Mouse (Mus musculus) intestine, postnatal 0 days (tissue): ENCODE results near the gene Trp63. TPM values are rescaled to one million over a fixed set of nuclear protein-coding genes. Genes with fewer than 3 reads are reported as not detected.

Source experiments
- ATAC-seq: fragments of 200-750 bp; cut with Nextera tagmentation; 2 replicates; pipeline ENCODE4 v1.8.0; 2017; ENCODE audit warnings: mild to moderate bottlenecking, moderate TSS enrichment, moderate library complexity
- H3K27ac ChIP-seq: fragments of 300-500 bp; sonication (generic); 2 replicates; pipeline ENCODE4 v1.5.1; 2014; ENCODE audit warnings: mild to moderate bottlenecking, low read depth, low read length, moderate library complexity
- H3K27me3 ChIP-seq: fragments of 300-500 bp; sonication (generic); replicated peaks from 2 replicates; pipeline ENCODE4 v1.6.1; 2014; ENCODE audit warnings: low read length, mixed read lengths; ENCODE audit not compliant: control insufficient read depth, insufficient read depth
- H3K36me3 ChIP-seq: fragments of 300-500 bp; sonication (generic); 2 replicates; pipeline ENCODE4 v1.6.1; 2014; ENCODE audit warnings: mild to moderate bottlenecking, moderate library complexity; ENCODE audit not compliant: control insufficient read depth, insufficient read depth
- H3K4me1 ChIP-seq: fragments of 300-500 bp; sonication (generic); replicated peaks from 2 replicates; pipeline ENCODE4 v1.6.1; 2014; ENCODE audit warnings: antibody characterized with exemption, low read length, mixed read lengths; ENCODE audit not compliant: control insufficient read depth, insufficient read depth
- H3K4me2 ChIP-seq: fragments of 300-500 bp; sonication (generic); replicated peaks from 2 replicates; pipeline ENCODE4 v1.6.1; 2014; ENCODE audit warnings: low read depth, mild to moderate bottlenecking, moderate library complexity
- H3K4me3 ChIP-seq: fragments of 300-500 bp; sonication (generic); 2 replicates; pipeline ENCODE4 v1.5.1; 2014; ENCODE audit warnings: low read depth, low read length
- H3K9ac ChIP-seq: fragments of 300-500 bp; sonication (generic); 2 replicates; pipeline ENCODE4 v1.6.1; 2014; ENCODE audit warnings: mild to moderate bottlenecking, low read depth, low read length
- H3K9me3 ChIP-seq: fragments of 300-500 bp; sonication (generic); 2 replicates; pipeline ENCODE4 v1.6.1; 2016; ENCODE audit warnings: mixed run types; ENCODE audit not compliant: control insufficient read depth
- CTCF ChIP-seq: sonication (generic); IDR thresholded peaks from 2 replicates; pipeline ENCODE4 v1.5.1; 2016; ENCODE audit warnings: low read depth, mild to moderate bottlenecking, control low read depth, antibody characterized with exemption, moderate library complexity
- WGBS: fragments of 180-500 bp; shearing (Covaris S2); extraction: QIAGEN DNeasy Blood & Tissue Kit; methylation state at CpG from one replicate; pipeline ENCODE4 v1.1.7; 2014; 5-methylcytosine and 5-hydroxymethylcytosine counted together
- polyA plus RNA-seq: library from polyadenylated mRNA; unstranded; fragments of >200 nt; fragmentation: Nextera tagmentation; extraction: Ambion mirVana; gene quantifications from 2 replicates; pipeline ENCODE4 v1.2.1, GENCODE M21; 2015

Gene Trp63
- polyA plus RNA-seq, 1 experiment from 2014 or later = 0.04 TPM

DNA sequence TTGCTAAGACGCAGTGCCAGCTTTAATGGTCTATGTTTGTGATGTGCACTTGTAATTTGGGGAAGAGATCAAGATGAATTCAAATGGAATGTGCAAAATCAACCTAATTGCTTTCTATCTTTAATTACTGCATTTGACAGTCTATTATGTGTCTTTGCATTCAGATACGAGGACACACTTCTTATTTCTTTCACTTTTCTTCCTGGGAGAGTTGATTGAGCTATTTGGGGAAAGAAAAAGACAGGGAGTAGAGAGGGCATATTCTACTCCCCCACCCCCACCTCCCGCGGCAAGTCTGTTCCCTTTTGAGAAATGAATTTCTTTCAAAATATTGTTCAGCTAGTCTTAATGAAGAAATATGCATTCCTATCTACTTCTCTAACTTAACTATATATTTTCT, 149.0 kb downstream of the Trp63 start:
- H3K27me3 ChIP-seq = no peaks in the 10 kb centered on the region
- no peak for TF ChIP-seq CTCF
- H3K4me1 ChIP-seq = no peaks in the 10 kb centered on the region
- H3K9me3 ChIP-seq = no peaks in the 10 kb centered on the region
- no peak overlapping the region for H3K4me3 ChIP-seq
- H3K4me2 ChIP-seq = no peak overlapping the region
- 85% methylated on average over 4 of the region's 4 CpGs for WGBS
- ATAC-seq = no peak
- no peaks in the 10 kb centered on the region for H3K36me3 ChIP-seq
- no peak overlapping the region for H3K9ac ChIP-seq
- H3K27ac ChIP-seq = no peak overlapping the region

DNA sequence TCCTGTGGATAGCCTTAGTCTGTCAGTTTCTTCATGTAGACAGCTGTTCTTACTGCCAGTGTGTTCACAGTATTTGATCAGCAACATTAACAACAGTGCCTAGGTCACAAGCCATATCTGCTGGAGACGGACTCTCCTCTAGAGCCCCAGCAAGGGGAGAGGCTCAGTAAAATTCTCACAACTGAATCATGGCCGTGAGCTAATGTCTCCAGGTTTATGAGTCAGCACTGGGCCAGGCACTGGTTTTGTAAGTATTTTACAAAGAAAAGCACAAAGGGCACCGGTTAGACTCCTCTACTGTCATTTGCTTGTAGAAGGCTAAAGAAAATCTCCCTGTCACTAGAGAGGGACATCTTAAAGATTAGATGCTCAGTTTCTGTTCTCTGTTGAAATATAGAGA, 151.7 kb downstream of the Trp63 start:
- TF ChIP-seq CTCF = no peak
- Histone ChIP-seq H3K9me3 (no peaks in the 10 kb centered on the region), H3K27ac (no peak overlapping the region), H3K36me3 (no peaks in the 10 kb centered on the region), H3K4me1 (no peaks in the 10 kb centered on the region), H3K9ac (no peak overlapping the region), H3K4me3 (no peak overlapping the region), H3K27me3 (no peaks in the 10 kb centered on the region), H3K4me2 (no peak overlapping the region)
- WGBS = 50% methylated on average over 3 of the region's 3 CpGs
- no peak for ATAC-seq

DNA sequence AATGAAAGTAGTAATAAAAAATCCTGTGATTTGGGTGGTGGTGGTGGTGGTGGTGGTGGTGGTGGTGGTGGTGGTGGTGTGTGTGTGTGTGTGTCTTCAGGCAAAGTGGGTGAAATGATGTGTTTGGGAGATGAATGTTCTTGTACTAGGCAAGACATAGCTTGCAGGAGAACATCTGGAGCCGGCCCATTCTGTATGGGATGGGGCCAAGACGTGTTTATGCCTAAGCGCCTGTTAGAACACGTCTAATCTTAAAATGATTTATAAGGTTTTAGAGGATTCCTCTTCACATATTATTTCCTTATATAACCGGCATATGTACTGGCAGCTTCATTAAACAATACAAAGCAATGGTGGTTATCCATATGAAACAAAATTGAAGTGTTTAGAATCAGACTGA, 152.2 kb downstream of the Trp63 start:
- Histone ChIP-seq H3K9ac (no peak overlapping the region), H3K36me3 (no peaks in the 10 kb centered on the region), H3K27me3 (no peaks in the 10 kb centered on the region), H3K4me1 (no peaks in the 10 kb centered on the region), H3K4me2 (no peak overlapping the region), H3K9me3 (no peaks in the 10 kb centered on the region), H3K27ac (no peak overlapping the region), H3K4me3 (no peak overlapping the region)
- ATAC-seq = no peak
- no peak for TF ChIP-seq CTCF
- 69% methylated on average over 5 of the region's 5 CpGs for WGBS

DNA sequence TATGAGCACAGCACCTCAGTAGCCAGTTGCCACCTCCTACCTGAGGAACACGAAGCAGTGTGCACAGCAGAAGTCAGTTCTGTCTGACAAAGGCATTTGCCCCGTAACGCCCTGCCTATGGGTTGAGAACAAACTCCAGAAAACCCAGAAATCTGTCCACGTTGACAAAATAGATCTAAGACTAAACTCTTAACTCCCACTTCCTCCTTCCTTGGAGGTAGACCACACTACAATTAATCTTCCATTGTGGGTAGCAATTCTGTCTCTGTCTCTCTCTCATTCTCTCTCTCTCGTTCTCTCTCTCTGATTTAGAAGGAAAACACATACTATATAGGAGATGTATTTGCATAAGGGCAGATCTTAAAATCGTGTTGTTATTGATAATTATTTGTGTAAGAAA, 159.4 kb downstream of the Trp63 start:
- Histone ChIP-seq H3K27me3 (no peaks in the 10 kb centered on the region), H3K27ac (no peak overlapping the region), H3K36me3 (no peaks in the 10 kb centered on the region), H3K4me2 (no peak overlapping the region), H3K4me3 (no peak overlapping the region), H3K4me1 (no peaks in the 10 kb centered on the region), H3K9me3 (no peaks in the 10 kb centered on the region), H3K9ac (no peak overlapping the region)
- WGBS = 71% methylated on average over 6 of the region's 6 CpGs
- TF ChIP-seq CTCF = no peak
- no peak for ATAC-seq

GRCm38 (mm10) chr16:25843625-25844024, 160.1 kb downstream of the Trp63 start:
- Histone ChIP-seq H3K9ac (no peak overlapping the region), H3K36me3 (no peaks in the 10 kb centered on the region), H3K4me2 (no peak overlapping the region), H3K27ac (no peak overlapping the region), H3K4me3 (no peak overlapping the region), H3K27me3 (no peaks in the 10 kb centered on the region), H3K4me1 (no peaks in the 10 kb centered on the region), H3K9me3 (no peaks in the 10 kb centered on the region)
- TF ChIP-seq CTCF = no peak
- 93% methylated on average over 13 of the region's 13 CpGs for WGBS
- no peak for ATAC-seq

GRCm38 (mm10) chr16:25846611-25847010, 163.0 kb downstream of the Trp63 start:
- no peak for ATAC-seq
- no peaks in the 10 kb centered on the region for H3K27me3 ChIP-seq

GRCm38 (mm10) chr16:25848474-25848873, 164.9 kb downstream of the Trp63 start:
- Histone ChIP-seq H3K27me3 (no peaks in the 10 kb centered on the region), H3K36me3 (no peaks in the 10 kb centered on the region), H3K4me1 (no peaks in the 10 kb centered on the region), H3K27ac (no peak overlapping the region), H3K9me3 (no peaks in the 10 kb centered on the region), H3K9ac (no peak overlapping the region), H3K4me3 (no peak overlapping the region), H3K4me2 (no peak overlapping the region)
- 68% methylated on average over 2 of the region's 2 CpGs for WGBS
- TF ChIP-seq CTCF = no peak
- ATAC-seq = no peak

More at GRCm38 (mm10) chr16:25846611-25847010, 163.0 kb downstream of the Trp63 start:
- Histone ChIP-seq H3K36me3 (no peaks in the 10 kb centered on the region), H3K9ac (no peak overlapping the region), H3K4me1 (no peaks in the 10 kb centered on the region), H3K27ac (no peak overlapping the region), H3K4me2 (no peak overlapping the region), H3K9me3 (no peaks in the 10 kb centered on the region), H3K4me3 (no peak overlapping the region)
- TF ChIP-seq CTCF = no peak
- 92% methylated on average over 5 of the region's 5 CpGs for WGBS
